Mouse (Mus musculus): ENCODE results near the gene Gatd1. TPM values are rescaled to one million over a fixed set of nuclear protein-coding genes. Genes with fewer than 3 reads are reported as not detected.
"Not testable (repeated sequence)": the region's sequence is repeated elsewhere in the genome, so short reads cannot be mapped to it uniquely, and the experiment has no call there.

The Gatd1 gene
- total RNA-seq, 2 experiments from 2014 or later: 6.0 to 6.3 TPM

GRCm38 (mm10) chr7:141430585-141431240 is 16.8 kb upstream of the Gatd1 start:
- no peak for ATAC-seq (replicated peaks; ENCODE audit: low FRiP score, poor library complexity, severe bottlenecking)

- no peak for ATAC-seq (replicated peaks; ENCODE audit: low FRiP score, poor library complexity, severe bottlenecking)
Observed at GRCm38 (mm10) chr7:141429840-141430584, 16.1 kb upstream of the Gatd1 start.

- ATAC-seq (replicated peaks; ENCODE audit: low FRiP score, poor library complexity, severe bottlenecking): no peak
Observed at GRCm38 (mm10) chr7:141429310-141429709, 15.4 kb upstream of the Gatd1 start, which contains the start of gene Cend1. TSS of gene Cend1 (minus strand) at chr7:141429491.

- no peak for ATAC-seq (replicated peaks; ENCODE audit: low FRiP score, poor library complexity, severe bottlenecking)
Observed at GRCm38 (mm10) chr7:141428701-141429100, 14.8 kb upstream of the Gatd1 start.

- 0 out of 2 replicates have a peak, but pooled peaks have one; percentile 7 for ATAC-seq (replicated peaks; ENCODE audit: low FRiP score, poor library complexity, severe bottlenecking)
Observed at GRCm38 (mm10) chr7:141426948-141427730, 13.2 kb upstream of the Gatd1 start.

GRCm38 (mm10) chr7:141423811-141424210 is 9.9 kb upstream of the Gatd1 start:
- no peak for ATAC-seq (replicated peaks; ENCODE audit: low FRiP score, poor library complexity, severe bottlenecking)

GRCm38 (mm10) chr7:141420030-141420702 is 6.2 kb upstream of the Gatd1 start:
- no peak for ATAC-seq (replicated peaks; ENCODE audit: low FRiP score, poor library complexity, severe bottlenecking)

- no peak for ATAC-seq (replicated peaks; ENCODE audit: low FRiP score, poor library complexity, severe bottlenecking)
Observed at GRCm38 (mm10) chr7:141418970-141419369, 5.0 kb upstream of the Gatd1 start.

GRCm38 (mm10) chr7:141417731-141418681 is 4.1 kb upstream of the Gatd1 start:
- ATAC-seq (replicated peaks; ENCODE audit: low FRiP score, poor library complexity, severe bottlenecking): no peak

- no peak for ATAC-seq (replicated peaks; ENCODE audit: low FRiP score, poor library complexity, severe bottlenecking)
Observed at GRCm38 (mm10) chr7:141416144-141416841, 2.4 kb upstream of the Gatd1 start.

- ATAC-seq (replicated peaks; ENCODE audit: low FRiP score, poor library complexity, severe bottlenecking): peak; percentile 9; the same call in 1 of the 2 replicates
Observed at GRCm38 (mm10) chr7:141413331-141413730, 605 bp downstream of the Gatd1 start.

GRCm38 (mm10) chr7:141411667-141412066 is 2.3 kb downstream of the Gatd1 start:
- no peak for ATAC-seq (replicated peaks; ENCODE audit: low FRiP score, poor library complexity, severe bottlenecking)

GRCm38 (mm10) chr7:141410631-141411030 is 3.3 kb downstream of the Gatd1 start:
- no peak for ATAC-seq (replicated peaks; ENCODE audit: low FRiP score, poor library complexity, severe bottlenecking)

GRCm38 (mm10) chr7:141408833-141409232 is 5.1 kb downstream of the Gatd1 start:
- ATAC-seq (replicated peaks; ENCODE audit: low FRiP score, poor library complexity, severe bottlenecking): peak; percentile 83

GRCm38 (mm10) chr7:141407670-141408069 is 6.3 kb downstream of the Gatd1 start:
- ATAC-seq (replicated peaks; ENCODE audit: low FRiP score, poor library complexity, severe bottlenecking): not testable (repeated sequence)

- ATAC-seq (replicated peaks; ENCODE audit: low FRiP score, poor library complexity, severe bottlenecking): no peak
Observed at GRCm38 (mm10) chr7:141405466-141405865, 8.5 kb downstream of the Gatd1 start.

GRCm38 (mm10) chr7:141403305-141403704 is 10.6 kb downstream of the Gatd1 start:
- peak; percentile 77 for ATAC-seq (replicated peaks; ENCODE audit: low FRiP score, poor library complexity, severe bottlenecking)

- no peak for ATAC-seq (replicated peaks; ENCODE audit: low FRiP score, poor library complexity, severe bottlenecking)
Observed at GRCm38 (mm10) chr7:141395348-141395747, 18.6 kb downstream of the Gatd1 start.

Data from erythroblast, adult 5-6 weeks (primary cell).